Mouse (Mus musculus) C2C12 (cell line): Measurements from ENCODE around the gene Csf2rb2.
"Not testable (repeated sequence)": the region's sequence is repeated elsewhere in the genome, so short reads cannot be mapped to it uniquely, and the experiment has no call there.

Experiments used
- CTCF ChIP-seq: IDR thresholded peaks from one replicate; pipeline ENCODE4 v1.5.1; 2011; ENCODE audit not compliant: control insufficient read depth, insufficient read depth, insufficient read length
- MAX ChIP-seq: IDR thresholded peaks from one replicate; pipeline ENCODE4 v1.6.1; 2011; ENCODE audit warnings: mild to moderate bottlenecking, control low read depth

- not testable (repeated sequence) for TF ChIP-seq CTCF, MAX
Measured at GRCm38 (mm10) chr15:78256602-78257259, 48.8 kb downstream of the Csf2rb2 start.
